Mouse (Mus musculus): ENCODE measurements around the gene Coq3. TPM values are rescaled to one million over a fixed set of nuclear protein-coding genes. Genes with fewer than 3 reads are reported as not detected.

Gene Coq3
- polyA plus RNA-seq (2014; fragmentation: Nextera tagmentation; extraction: Ambion mirVana): 15.2 and 16.7 TPM in 2 replicates

- WGBS: under 1% methylated on average over 51 of the region's 51 CpGs
- DNase-seq (ENCODE audit: low spot score) (peak; percentile 77), ATAC-seq (ENCODE audit: low FRiP score) (peak; percentile 95)
- peak within 1 kb of the TSS; percentile 72 for H3K9ac ChIP-seq
- H3K4me3 ChIP-seq (replicated peaks; ENCODE audit: low read length): peak within 1 kb of the TSS; percentile 68
- peaks cover 7% of the 10 kb centered on the region for H3K4me1 ChIP-seq (replicated peaks; ENCODE audit: control insufficient read depth, insufficient read depth, low read length)
- no peaks in the 10 kb centered on the region for H3K9me3 ChIP-seq (ENCODE audit: control insufficient read depth, low read length)
- peak within 1 kb of the TSS; percentile 54 for H3K4me2 ChIP-seq (replicated peaks)
- H3K36me3 ChIP-seq (replicated peaks; ENCODE audit: control insufficient read depth, insufficient read depth): peaks cover 19% of the 10 kb centered on the region
- peak within 1 kb of the TSS; percentile 93 for H3K27ac ChIP-seq
- no peaks in the 10 kb centered on the region for H3K27me3 ChIP-seq (ENCODE audit: control insufficient read depth, insufficient read depth, low read length)
Observed at GRCm38 (mm10) chr4:21879565-21880220, at the start of gene Coq3. Gene Coq3, plus strand, starts transcription at chr4:21879673.

- Histone ChIP-seq H3K4me3 (replicated peaks; ENCODE audit: low read length) (no peak overlapping the region), H3K9me3 (ENCODE audit: control insufficient read depth, low read length) (no peaks in the 10 kb centered on the region), H3K9ac (no peak overlapping the region), H3K27me3 (ENCODE audit: control insufficient read depth, insufficient read depth, low read length) (no peaks in the 10 kb centered on the region), H3K36me3 (replicated peaks; ENCODE audit: control insufficient read depth, insufficient read depth) (peaks cover 27% of the 10 kb centered on the region), H3K27ac (no peak overlapping the region), H3K4me2 (replicated peaks) (no peak overlapping the region), H3K4me1 (replicated peaks; ENCODE audit: control insufficient read depth, insufficient read depth, low read length) (no peaks in the 10 kb centered on the region)
- ATAC-seq (ENCODE audit: low FRiP score): no peak
- DNase-seq (ENCODE audit: low spot score): no peak
- 93% methylated on average over 8 of the region's 8 CpGs for WGBS
Observed at GRCm38 (mm10) chr4:21832844-21833243, 46.6 kb upstream of the Coq3 start.

DNA sequence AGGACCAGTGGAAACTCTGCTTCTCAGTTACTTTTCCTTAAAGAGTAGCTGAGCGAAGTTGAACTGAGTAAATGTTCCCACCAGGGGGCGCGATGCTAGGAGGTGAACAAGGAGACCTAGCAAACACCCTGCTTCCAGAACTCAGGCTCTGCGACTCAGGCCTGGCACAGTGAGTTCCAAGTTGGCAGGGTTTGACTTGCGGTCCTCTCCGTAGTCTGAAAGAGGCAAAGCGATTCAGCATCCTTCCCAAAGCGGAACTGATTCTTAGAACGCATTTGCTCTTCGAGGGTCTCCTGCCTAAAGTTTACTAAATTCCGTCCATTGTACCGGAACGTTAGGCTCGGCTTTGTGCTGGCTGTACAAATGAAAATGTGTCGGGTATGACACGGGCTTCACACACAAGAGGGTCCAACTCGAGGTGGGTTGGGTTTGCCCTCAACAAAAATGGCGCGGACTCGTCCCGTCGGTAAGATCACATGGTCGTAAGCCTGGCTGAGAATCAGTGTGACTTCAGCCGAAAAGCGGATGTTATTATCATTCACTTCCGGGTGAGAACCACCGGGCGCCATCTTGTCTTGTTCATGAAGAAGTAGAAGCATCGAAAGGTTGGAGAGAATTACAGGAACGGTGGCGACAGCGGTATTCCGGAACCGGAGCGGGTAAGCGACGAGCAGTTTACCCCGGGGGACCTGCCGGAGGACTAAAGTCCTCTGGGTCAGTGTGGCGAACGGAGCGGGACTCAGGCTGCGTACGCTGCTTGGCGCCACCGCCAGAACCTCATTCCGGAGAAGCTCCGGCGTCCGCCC is 31.8 kb upstream of the Coq3 start, which contains the start of gene Pnisr:
TSS of gene Pnisr (plus strand) at position 103 of the 806 bp plus-strand sequence.
- Histone ChIP-seq H3K36me3 (replicated peaks; ENCODE audit: control insufficient read depth, insufficient read depth) (no peaks in the 10 kb centered on the region), H3K27ac (peak within 1 kb of the TSS; percentile 99), H3K4me3 (replicated peaks; ENCODE audit: low read length) (peak within 1 kb of the TSS; percentile 95), H3K9ac (peak within 1 kb of the TSS; percentile 99), H3K4me1 (replicated peaks; ENCODE audit: control insufficient read depth, insufficient read depth, low read length) (peaks cover 24% of the 10 kb centered on the region), H3K9me3 (ENCODE audit: control insufficient read depth, low read length) (no peaks in the 10 kb centered on the region), H3K27me3 (ENCODE audit: control insufficient read depth, insufficient read depth, low read length) (no peaks in the 10 kb centered on the region), H3K4me2 (replicated peaks) (peak within 1 kb of the TSS; percentile 68)
- ATAC-seq (ENCODE audit: low FRiP score): peak; percentile 98
- WGBS: under 1% methylated on average over 50 of the region's 50 CpGs
- DNase-seq (ENCODE audit: low spot score): peak; percentile 97

DNA sequence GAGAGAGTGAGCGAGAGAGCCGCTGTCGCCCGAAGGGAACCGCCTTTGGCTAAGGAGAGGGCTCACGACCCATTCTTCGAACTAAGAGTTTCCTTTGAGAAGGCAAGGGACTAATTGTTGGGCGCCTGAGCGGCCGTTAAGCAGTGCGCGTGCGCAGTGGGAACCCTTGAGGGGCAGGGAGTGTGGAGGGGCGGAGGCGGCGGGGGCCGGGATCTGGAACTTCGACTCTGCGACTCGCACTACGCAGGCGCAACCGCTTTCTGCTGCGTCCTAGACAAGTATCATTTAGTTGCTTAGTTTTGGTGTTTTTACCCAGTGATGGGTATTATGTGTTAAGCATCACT is 31.2 kb upstream of the Coq3 start:
- Histone ChIP-seq H3K4me2 (replicated peaks) (peak overlapping the region; percentile 68), H3K4me3 (replicated peaks; ENCODE audit: low read length) (peak overlapping the region; percentile 95), H3K27ac (peak overlapping the region; percentile 99), H3K36me3 (replicated peaks; ENCODE audit: control insufficient read depth, insufficient read depth) (no peaks in the 10 kb centered on the region), H3K27me3 (ENCODE audit: control insufficient read depth, insufficient read depth, low read length) (no peaks in the 10 kb centered on the region), H3K9ac (peak overlapping the region; percentile 99), H3K9me3 (ENCODE audit: control insufficient read depth, low read length) (no peaks in the 10 kb centered on the region), H3K4me1 (replicated peaks; ENCODE audit: control insufficient read depth, insufficient read depth, low read length) (peaks cover 24% of the 10 kb centered on the region)
- under 1% methylated on average over 24 of the region's 24 CpGs for whole genome bisulfite sequencing
- ATAC-seq (ENCODE audit: low FRiP score) (peak; percentile 88), DNase-seq (ENCODE audit: low spot score) (peak; percentile 92)

- DNase-seq (ENCODE audit: low spot score) (no peak), ATAC-seq (ENCODE audit: low FRiP score) (no peak)
- Histone ChIP-seq H3K4me3 (replicated peaks; ENCODE audit: low read length) (no peak overlapping the region), H3K36me3 (replicated peaks; ENCODE audit: control insufficient read depth, insufficient read depth) (peaks cover 71% of the 10 kb centered on the region), H3K4me2 (replicated peaks) (no peak overlapping the region), H3K27me3 (ENCODE audit: control insufficient read depth, insufficient read depth, low read length) (no peaks in the 10 kb centered on the region), H3K27ac (no peak overlapping the region), H3K9me3 (ENCODE audit: control insufficient read depth, low read length) (no peaks in the 10 kb centered on the region), H3K4me1 (replicated peaks; ENCODE audit: control insufficient read depth, insufficient read depth, low read length) (no peaks in the 10 kb centered on the region), H3K9ac (no peak overlapping the region)
- WGBS: 73% methylated on average over 1 of the region's 1 CpGs
Observed at GRCm38 (mm10) chr4:21857481-21857880, 22.0 kb upstream of the Coq3 start.

DNA sequence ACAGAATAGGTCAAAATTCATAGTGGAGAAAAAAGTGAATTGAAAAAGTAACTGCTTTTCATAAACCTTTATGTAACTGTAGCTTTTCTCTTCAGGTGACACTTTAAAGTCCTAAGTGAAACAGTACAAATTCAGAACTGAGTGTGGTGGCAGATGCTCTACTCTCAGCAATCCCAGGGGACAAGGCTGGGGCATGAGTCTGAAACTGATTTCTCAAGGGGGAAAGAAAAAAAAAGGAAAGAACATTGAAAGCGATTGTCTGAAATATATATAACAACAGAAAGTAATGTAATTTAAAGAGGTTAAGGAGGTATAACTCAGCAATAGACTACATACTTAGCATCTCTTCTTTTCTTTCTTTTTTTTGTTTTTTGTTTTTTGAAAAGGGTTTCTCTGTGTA is 14.2 kb upstream of the Coq3 start:
- Histone ChIP-seq H3K9ac (no peak overlapping the region), H3K4me1 (replicated peaks; ENCODE audit: control insufficient read depth, insufficient read depth, low read length) (no peaks in the 10 kb centered on the region), H3K9me3 (ENCODE audit: control insufficient read depth, low read length) (no peaks in the 10 kb centered on the region), H3K27me3 (ENCODE audit: control insufficient read depth, insufficient read depth, low read length) (no peaks in the 10 kb centered on the region), H3K36me3 (replicated peaks; ENCODE audit: control insufficient read depth, insufficient read depth) (peaks cover 81% of the 10 kb centered on the region), H3K27ac (no peak overlapping the region), H3K4me3 (replicated peaks; ENCODE audit: low read length) (no peak overlapping the region), H3K4me2 (replicated peaks) (no peak overlapping the region)
- ATAC-seq (ENCODE audit: low FRiP score): no peak
- DNase-seq (ENCODE audit: low spot score): no peak
- WGBS: 96% methylated on average over 1 of the region's 1 CpGs

DNA sequence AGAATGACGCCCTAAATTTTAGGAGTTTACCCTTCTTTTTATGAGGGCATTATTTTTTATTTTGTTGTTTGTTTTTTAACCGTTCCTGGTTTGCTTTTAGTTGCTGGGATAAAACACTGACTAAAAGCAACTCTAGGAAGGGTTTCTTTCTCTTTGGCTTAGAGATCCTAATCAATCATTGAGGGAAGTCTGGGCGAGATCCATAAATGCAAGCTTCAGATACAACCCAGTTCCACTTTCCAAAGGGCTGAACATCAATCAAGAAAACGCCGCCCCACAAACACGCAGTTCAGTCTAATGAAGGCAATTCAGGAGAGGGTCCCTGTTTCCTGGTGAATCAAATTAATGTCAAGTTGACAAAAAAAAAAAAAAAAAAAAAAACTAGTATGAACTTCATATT is 697 bp upstream of the Coq3 start:
- H3K27ac ChIP-seq: 0 out of 2 replicates have a peak overlapping the region, but pooled peaks have one; percentile 93
- no peaks in the 10 kb centered on the region for H3K27me3 ChIP-seq (ENCODE audit: control insufficient read depth, insufficient read depth, low read length)
- H3K9me3 ChIP-seq (ENCODE audit: control insufficient read depth, low read length): no peaks in the 10 kb centered on the region
- ATAC-seq (ENCODE audit: low FRiP score) (no peak), DNase-seq (ENCODE audit: low spot score) (no peak)
- peaks cover 29% of the 10 kb centered on the region for H3K36me3 ChIP-seq (replicated peaks; ENCODE audit: control insufficient read depth, insufficient read depth)
- peaks cover 7% of the 10 kb centered on the region for H3K4me1 ChIP-seq (replicated peaks; ENCODE audit: control insufficient read depth, insufficient read depth, low read length)
- H3K9ac ChIP-seq: 0 out of 2 replicates have a peak overlapping the region, but pooled peaks have one; percentile 14
- H3K4me2 ChIP-seq (replicated peaks): peak overlapping the region; percentile 54
- 24% methylated on average over 6 of the region's 6 CpGs for WGBS
- peak overlapping the region; percentile 68 for H3K4me3 ChIP-seq (replicated peaks; ENCODE audit: low read length)

GRCm38 (mm10) chr4:21882806-21883205 is 3.3 kb downstream of the Coq3 start:
- Histone ChIP-seq H3K4me1 (replicated peaks; ENCODE audit: control insufficient read depth, insufficient read depth, low read length) (peaks cover 7% of the 10 kb centered on the region), H3K27ac (no peak overlapping the region), H3K9ac (no peak overlapping the region), H3K4me3 (replicated peaks; ENCODE audit: low read length) (no peak overlapping the region), H3K9me3 (ENCODE audit: control insufficient read depth, low read length) (no peaks in the 10 kb centered on the region), H3K36me3 (replicated peaks; ENCODE audit: control insufficient read depth, insufficient read depth) (no peaks in the 10 kb centered on the region), H3K4me2 (replicated peaks) (no peak overlapping the region), H3K27me3 (ENCODE audit: control insufficient read depth, insufficient read depth, low read length) (no peaks in the 10 kb centered on the region)
- DNase-seq (ENCODE audit: low spot score) (no peak), ATAC-seq (ENCODE audit: low FRiP score) (no peak)
- WGBS: 93% methylated on average over 6 of the region's 6 CpGs

- 85% methylated on average over 8 of the region's 8 CpGs for WGBS
- no peaks in the 10 kb centered on the region for H3K27me3 ChIP-seq (ENCODE audit: control insufficient read depth, insufficient read depth, low read length)
- H3K9ac ChIP-seq: no peak overlapping the region
- no peak overlapping the region for H3K4me2 ChIP-seq (replicated peaks)
- H3K9me3 ChIP-seq (ENCODE audit: control insufficient read depth, low read length): no peaks in the 10 kb centered on the region
- no peak overlapping the region for H3K4me3 ChIP-seq (replicated peaks; ENCODE audit: low read length)
- ATAC-seq (ENCODE audit: low FRiP score) (no peak), DNase-seq (ENCODE audit: low spot score) (no peak)
- H3K4me1 ChIP-seq (replicated peaks; ENCODE audit: control insufficient read depth, insufficient read depth, low read length): no peaks in the 10 kb centered on the region
- no peaks in the 10 kb centered on the region for H3K36me3 ChIP-seq (replicated peaks; ENCODE audit: control insufficient read depth, insufficient read depth)
- H3K27ac ChIP-seq: no peak overlapping the region
Observed at GRCm38 (mm10) chr4:21885831-21886230, 6.4 kb downstream of the Coq3 start.
